Mouse (Mus musculus) heart, embryonic 11.5 days (tissue): ENCODE data around the gene Adamtsl3. TPM values are rescaled to one million over a fixed set of nuclear protein-coding genes. Genes with fewer than 3 reads are reported as not detected.

Experiments used
- ATAC-seq: fragments of 200-750 bp; cut with Nextera tagmentation; replicated peaks from 2 replicates; pipeline ENCODE4 v1.8.0; 2017; ENCODE audit warnings: moderate library complexity; ENCODE audit not compliant: insufficient number of reproducible peaks, low FRiP score, low TSS enrichment
- H3K27ac ChIP-seq: fragments of 300-500 bp; sonication (generic); 2 replicates; pipeline ENCODE4 v1.5.1; 2014; ENCODE audit warnings: mild to moderate bottlenecking, low read depth, low read length
- H3K27me3 ChIP-seq: fragments of 300-500 bp; sonication (generic); 2 replicates; pipeline ENCODE4 v1.6.1; 2014; ENCODE audit warnings: mild to moderate bottlenecking, low read length, mixed read lengths; ENCODE audit not compliant: control insufficient read depth, insufficient read depth
- H3K36me3 ChIP-seq: fragments of 300-500 bp; sonication (generic); 2 replicates; pipeline ENCODE4 v1.6.1; 2014; ENCODE audit warnings: mild to moderate bottlenecking, low read length, moderate library complexity, mixed read lengths; ENCODE audit not compliant: control insufficient read depth, insufficient read depth
- H3K4me1 ChIP-seq: fragments of 300-500 bp; sonication (generic); 2 replicates; pipeline ENCODE4 v1.6.1; 2014; ENCODE audit warnings: low read length; ENCODE audit not compliant: control insufficient read depth, insufficient read depth
- H3K4me2 ChIP-seq: fragments of 300-500 bp; sonication (generic); 2 replicates; pipeline ENCODE4 v1.6.1; 2014; ENCODE audit warnings: mild to moderate bottlenecking, moderate library complexity
- H3K4me3 ChIP-seq: fragments of 300-500 bp; sonication (generic); 2 replicates; pipeline ENCODE4 v1.5.1; 2014; ENCODE audit warnings: low read depth, low read length
- H3K9ac ChIP-seq: fragments of 300-500 bp; sonication (generic); 2 replicates; pipeline ENCODE4 v1.6.1; 2014; ENCODE audit warnings: mild to moderate bottlenecking, low read depth, low read length, moderate library complexity
- H3K9me3 ChIP-seq: fragments of 300-500 bp; sonication (generic); replicated peaks from 2 replicates; pipeline ENCODE4 v1.6.1; 2016; ENCODE audit warnings: low read length; ENCODE audit not compliant: control insufficient read depth
- WGBS: fragments of 180-500 bp; shearing (Covaris S2); extraction: QIAGEN DNeasy Blood & Tissue Kit; methylation state at CpG from one replicate; pipeline ENCODE4 v1.1.7; 2014; ENCODE audit not compliant: insufficient replicate concordance; 5-methylcytosine and 5-hydroxymethylcytosine counted together
- polyA plus RNA-seq: library from polyadenylated mRNA; unstranded; fragments of >200 nt; fragmentation: Nextera tagmentation; extraction: Ambion mirVana; gene quantifications from 2 replicates; pipeline ENCODE4 v1.2.1, GENCODE M21; 2014

Adamtsl3 gene
- polyA plus RNA-seq, 1 experiment from 2014 or later, result 0.57 TPM

GRCm38 (mm10) chr7:82327201-82327600 is 8.3 kb upstream of the Adamtsl3 start:
- no peak overlapping the region for H3K4me2 ChIP-seq
- no peaks in the 10 kb centered on the region for H3K36me3 ChIP-seq
- H3K4me3 ChIP-seq, result no peak overlapping the region
- no peaks in the 10 kb centered on the region for H3K9me3 ChIP-seq
- H3K9ac ChIP-seq, result no peak overlapping the region
- no peaks in the 10 kb centered on the region for H3K4me1 ChIP-seq
- no peak for ATAC-seq
- H3K27me3 ChIP-seq, result no peaks in the 10 kb centered on the region
- no peak overlapping the region for H3K27ac ChIP-seq
- WGBS, result 58% methylated on average over 4 of the region's 4 CpGs

GRCm38 (mm10) chr7:82327881-82328280 is 7.6 kb upstream of the Adamtsl3 start:
- Histone ChIP-seq H3K27ac (no peak overlapping the region), H3K9me3 (no peaks in the 10 kb centered on the region), H3K36me3 (no peaks in the 10 kb centered on the region), H3K27me3 (no peaks in the 10 kb centered on the region), H3K9ac (no peak overlapping the region), H3K4me3 (no peak overlapping the region), H3K4me1 (no peaks in the 10 kb centered on the region), H3K4me2 (no peak overlapping the region)
- WGBS, result 43% methylated on average over 5 of the region's 5 CpGs
- ATAC-seq, result no peak

DNA sequence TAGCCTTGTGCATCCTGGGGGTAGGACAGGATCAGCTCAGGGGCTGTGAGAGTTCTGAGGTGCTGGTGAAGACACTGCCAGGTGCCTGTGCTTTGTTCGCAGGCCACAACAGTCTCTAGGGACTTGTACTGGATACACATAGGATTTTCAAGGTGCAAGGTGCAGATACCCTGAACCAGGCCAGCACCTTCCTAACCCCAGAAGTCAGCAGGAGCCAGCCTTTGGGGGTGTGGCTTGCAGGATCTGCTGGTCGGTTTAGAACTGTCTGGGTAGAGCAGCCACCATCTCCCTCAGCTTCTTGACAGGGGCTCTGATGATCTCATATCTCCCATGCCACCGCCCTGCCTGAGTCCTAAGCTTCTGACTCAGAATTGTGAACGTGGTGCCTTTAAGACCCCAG is 5.7 kb upstream of the Adamtsl3 start:
- Histone ChIP-seq H3K36me3 (no peaks in the 10 kb centered on the region), H3K4me1 (no peaks in the 10 kb centered on the region), H3K4me2 (no peak overlapping the region), H3K27me3 (peaks cover 16% of the 10 kb centered on the region), H3K4me3 (no peak overlapping the region), H3K27ac (no peak overlapping the region), H3K9ac (no peak overlapping the region), H3K9me3 (no peaks in the 10 kb centered on the region)
- ATAC-seq, result no peak
- WGBS, result 56% methylated on average over 4 of the region's 4 CpGs

GRCm38 (mm10) chr7:82330860-82331259 is 4.6 kb upstream of the Adamtsl3 start:
- Histone ChIP-seq H3K4me3 (no peak overlapping the region), H3K36me3 (no peaks in the 10 kb centered on the region), H3K4me2 (no peak overlapping the region), H3K4me1 (peaks cover 2% of the 10 kb centered on the region; the same call in 1 of the 2 replicates), H3K9me3 (no peaks in the 10 kb centered on the region), H3K27me3 (peaks cover 27% of the 10 kb centered on the region), H3K27ac (no peak overlapping the region), H3K9ac (no peak overlapping the region)
- 64% methylated on average over 6 of the region's 6 CpGs for WGBS
- no peak for ATAC-seq

DNA sequence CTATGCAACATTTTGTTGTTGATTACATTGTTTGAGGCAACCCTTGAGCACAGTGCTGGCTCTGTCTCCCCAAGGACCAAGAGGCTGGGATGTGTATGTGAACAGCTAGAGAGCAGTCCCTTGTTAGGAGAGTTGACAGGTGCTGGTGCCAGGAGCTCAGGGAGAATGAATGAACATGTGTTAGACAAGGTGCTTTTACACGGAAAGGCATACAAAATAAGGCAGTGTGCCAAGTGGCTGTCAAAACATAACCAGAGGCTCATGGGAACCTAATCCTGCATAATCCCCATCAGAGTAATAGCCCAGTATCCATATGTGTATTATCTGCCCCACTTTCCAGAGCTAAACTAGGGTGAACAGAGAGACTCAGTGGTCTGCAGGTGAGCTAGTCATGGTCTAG is 1.5 kb upstream of the Adamtsl3 start:
- no peak for ATAC-seq
- H3K9me3 ChIP-seq, result no peaks in the 10 kb centered on the region
- H3K27ac ChIP-seq, result no peak overlapping the region
- no peak overlapping the region for H3K9ac ChIP-seq
- no peak overlapping the region for H3K4me3 ChIP-seq
- H3K27me3 ChIP-seq, result peaks cover 54% of the 10 kb centered on the region
- peaks cover 8% of the 10 kb centered on the region; the same call in 1 of the 2 replicates for H3K4me1 ChIP-seq
- no peak overlapping the region for H3K4me2 ChIP-seq
- no peaks in the 10 kb centered on the region for H3K36me3 ChIP-seq
- 81% methylated on average over 1 of the region's 1 CpGs for WGBS

GRCm38 (mm10) chr7:82336132-82336531 is 638 bp downstream of the Adamtsl3 start:
- H3K27ac ChIP-seq, result no peak overlapping the region
- no peak; the same call in 1 of the 2 replicates for ATAC-seq
- H3K9ac ChIP-seq, result no peak overlapping the region
- H3K36me3 ChIP-seq, result no peaks in the 10 kb centered on the region
- no peaks in the 10 kb centered on the region for H3K9me3 ChIP-seq
- H3K4me2 ChIP-seq, result peak overlapping the region; percentile 92
- under 1% methylated on average over 34 of the region's 34 CpGs for WGBS
- H3K4me1 ChIP-seq, result peaks cover 8% of the 10 kb centered on the region; the same call in 1 of the 2 replicates
- H3K27me3 ChIP-seq, result peaks cover 54% of the 10 kb centered on the region
- peak overlapping the region; percentile 56 for H3K4me3 ChIP-seq

GRCm38 (mm10) chr7:82338121-82338520 is 2.6 kb downstream of the Adamtsl3 start:
- Histone ChIP-seq H3K4me2 (no peak overlapping the region), H3K27ac (no peak overlapping the region), H3K4me1 (peaks cover 11% of the 10 kb centered on the region), H3K9ac (no peak overlapping the region), H3K4me3 (no peak overlapping the region), H3K36me3 (no peaks in the 10 kb centered on the region), H3K27me3 (peaks cover 54% of the 10 kb centered on the region), H3K9me3 (no peaks in the 10 kb centered on the region)
- no peak for ATAC-seq
- 79% methylated on average over 9 of the region's 9 CpGs for WGBS

DNA sequence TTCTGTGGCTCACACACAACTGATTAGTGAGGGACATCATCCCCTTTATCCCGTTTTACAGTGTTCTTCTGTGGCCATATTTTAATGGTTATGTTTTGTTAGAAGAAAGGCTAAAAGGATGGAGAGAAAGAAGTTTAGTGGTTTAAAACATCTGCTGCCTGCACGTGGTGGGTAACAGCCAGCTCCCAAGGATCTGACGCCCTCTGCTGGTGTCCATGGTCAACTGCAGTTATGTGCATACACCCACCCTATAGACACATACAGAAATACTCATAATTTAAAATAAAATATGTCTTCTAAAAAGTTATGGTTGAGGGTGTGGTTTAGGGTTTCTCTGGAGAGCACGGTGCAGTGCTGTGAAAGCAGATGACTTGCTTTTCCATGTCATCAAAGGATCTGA is 3.0 kb downstream of the Adamtsl3 start:
- Histone ChIP-seq H3K36me3 (no peaks in the 10 kb centered on the region), H3K9ac (no peak overlapping the region), H3K4me1 (peaks cover 11% of the 10 kb centered on the region), H3K4me3 (no peak overlapping the region), H3K4me2 (no peak overlapping the region), H3K9me3 (no peaks in the 10 kb centered on the region), H3K27me3 (peaks cover 51% of the 10 kb centered on the region), H3K27ac (no peak overlapping the region)
- no peak for ATAC-seq
- WGBS, result 79% methylated on average over 4 of the region's 4 CpGs

- no peak overlapping the region for H3K27ac ChIP-seq
- WGBS, result 42% methylated on average over 3 of the region's 3 CpGs
- no peak overlapping the region for H3K4me3 ChIP-seq
- H3K36me3 ChIP-seq, result no peaks in the 10 kb centered on the region
- H3K27me3 ChIP-seq, result peaks cover 44% of the 10 kb centered on the region
- peaks cover 11% of the 10 kb centered on the region for H3K4me1 ChIP-seq
- no peak overlapping the region for H3K9ac ChIP-seq
- ATAC-seq, result no peak
- H3K4me2 ChIP-seq, result no peak overlapping the region
- H3K9me3 ChIP-seq, result no peaks in the 10 kb centered on the region
Measured at GRCm38 (mm10) chr7:82339214-82339613, 3.7 kb downstream of the Adamtsl3 start.
